Mouse (Mus musculus) heart, adult 2 months (tissue): Measurements from ENCODE around the gene Tmem167.

Source experiments
- CTCF ChIP-seq: fragments of 200-600 bp; IDR thresholded peaks from 2 replicates; pipeline ENCODE4 v1.8.1; 2022; ENCODE audit warnings: antibody characterized with exemption, mild to moderate bottlenecking, moderate library complexity
- POLR2A ChIP-seq: fragments of 200-500 bp; IDR thresholded peaks from 2 replicates; pipeline ENCODE4 v1.6.1; 2011; ENCODE audit warnings: mild to moderate bottlenecking, low read depth, low read length, control low read depth; ENCODE audit not compliant: insufficient read depth

GRCm38 (mm10) chr13:90151881-90152280, 63.0 kb downstream of the Tmem167 start:
- no peak for TF ChIP-seq CTCF
- TF ChIP-seq POLR2A, result no peak
